ENCODE assay signal across 19 mouse cellular contexts in the genomic region with DNA sequence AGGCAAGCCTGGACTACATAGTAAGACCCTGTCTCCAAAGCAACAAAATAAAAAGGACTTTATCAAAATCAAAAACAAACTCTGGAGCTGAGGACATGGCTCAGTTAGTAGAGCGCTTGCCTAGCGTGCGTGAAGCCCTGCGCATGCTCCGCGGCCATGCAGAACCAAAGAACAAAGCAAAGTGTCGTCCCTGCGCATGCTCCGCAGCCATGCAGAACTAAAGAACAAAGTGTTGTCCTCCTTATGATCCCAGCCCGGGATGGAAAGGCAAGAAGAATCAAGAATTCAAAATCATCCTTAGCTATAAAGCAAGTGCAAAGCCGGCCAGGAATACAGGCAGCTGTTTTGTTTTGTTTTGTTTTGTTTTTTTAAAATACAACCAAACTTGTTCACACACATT. TPM values are rescaled to one million over a fixed set of nuclear protein-coding genes. Genes with fewer than 3 reads are reported as not detected.
A peak's percentile ranks its signal among the peaks of the same experiment; 100 is the strongest.
DNase-seq lines count a peak whose midpoint lies in the region; ATAC-seq and TF ChIP-seq lines count a peak whose summit lies in the region.
"Had no signal": no experiment of that assay in that cellular context is flagged by ENCODE, and none has a peak within 500 bp of the region (broad histone marks: within the 10 kb centered on the region; RNA-seq: fewer than 3 reads in every experiment).

No protein-coding gene starts in this region.

- no peaks in the 10 kb centered on the region for H3K27me3 ChIP-seq in forebrain, embryonic 14.5 days (replicated peaks; ENCODE audit: control insufficient read depth, insufficient read depth, low read length)
- H3K27me3 ChIP-seq in forebrain, embryonic 15.5 days, result no peaks in the 10 kb centered on the region
- H3K27me3 ChIP-seq in G1E (ENCODE audit: insufficient read depth, low read length), result no peaks in the 10 kb centered on the region
- H3K27me3 ChIP-seq in hindbrain, postnatal 0 days (ENCODE audit: insufficient read depth, low read length), result no peaks in the 10 kb centered on the region
- no peaks in the 10 kb centered on the region for H3K27me3 ChIP-seq in midbrain, embryonic 15.5 days (replicated peaks)

- H3K36me3 ChIP-seq in forebrain, embryonic 14.5 days (ENCODE audit: control insufficient read depth, insufficient read depth, low read length), result peaks cover 42% of the 10 kb centered on the region
- H3K36me3 ChIP-seq in forebrain, embryonic 15.5 days, result peaks cover 4% of the 10 kb centered on the region; the same call in 1 of the 2 replicates
- peaks cover 4% of the 10 kb centered on the region for H3K36me3 ChIP-seq in G1E (replicated peaks)
- H3K36me3 ChIP-seq in hindbrain, postnatal 0 days (ENCODE audit: insufficient read depth, low read length), result peaks cover 8% of the 10 kb centered on the region; the same call in 1 of the 2 replicates
- no peaks in the 10 kb centered on the region for H3K36me3 ChIP-seq in midbrain, embryonic 15.5 days (replicated peaks)

- ATAC-seq in forebrain, embryonic 14.5 days, result no peak
- ATAC-seq in forebrain, embryonic 15.5 days (replicated peaks), result no peak
- no peak for ATAC-seq in G1E (ENCODE audit: extremely low read depth, insufficient number of reproducible peaks, low FRiP score, poor library complexity, severe bottlenecking)
- ATAC-seq in hindbrain, postnatal 0 days, result 0 out of 2 replicates have a peak, but pooled peaks have one; percentile 50
- no peak for ATAC-seq in midbrain, embryonic 15.5 days (replicated peaks)
- ATAC-seq in megakaryocyte progenitor cell, adult 5-6 weeks (replicated peaks; ENCODE audit: poor library complexity), result no peak
- ATAC-seq: forebrain, postnatal 0 days; lung, postnatal 0 days had no signal

- peaks cover 11% of the 10 kb centered on the region; the same call in 1 of the 2 replicates for H3K4me1 ChIP-seq in forebrain, embryonic 14.5 days (ENCODE audit: control insufficient read depth, insufficient read depth, low read length)
- H3K4me1 ChIP-seq in forebrain, embryonic 15.5 days, result peaks cover 14% of the 10 kb centered on the region
- H3K4me1 ChIP-seq in G1E (ENCODE audit: insufficient read depth, low read depth, low read length), result peaks cover 76% of the 10 kb centered on the region
- H3K4me1 ChIP-seq in hindbrain, postnatal 0 days (ENCODE audit: insufficient read depth, low read length), result no peaks in the 10 kb centered on the region
- peaks cover 13% of the 10 kb centered on the region for H3K4me1 ChIP-seq in midbrain, embryonic 15.5 days

- H3K9ac ChIP-seq in forebrain, embryonic 14.5 days (ENCODE audit: low read length), result no peak overlapping the region
- H3K9ac ChIP-seq in forebrain, embryonic 15.5 days (replicated peaks), result no peak overlapping the region
- no peak overlapping the region for H3K9ac ChIP-seq in hindbrain, postnatal 0 days (replicated peaks; ENCODE audit: low read length)
- H3K9ac ChIP-seq in midbrain, embryonic 15.5 days, result no peak overlapping the region
- H3K9ac ChIP-seq: forebrain, postnatal 0 days; liver, embryonic 14.5 days had no signal

- no peaks in the 10 kb centered on the region for H3K9me3 ChIP-seq in forebrain, embryonic 14.5 days (replicated peaks; ENCODE audit: control insufficient read depth, low read length)
- no peaks in the 10 kb centered on the region for H3K9me3 ChIP-seq in forebrain, embryonic 15.5 days
- H3K9me3 ChIP-seq in G1E (replicated peaks), result no peaks in the 10 kb centered on the region
- no peaks in the 10 kb centered on the region for H3K9me3 ChIP-seq in hindbrain, postnatal 0 days (ENCODE audit: low read length)
- no peaks in the 10 kb centered on the region for H3K9me3 ChIP-seq in midbrain, embryonic 15.5 days
- H3K9me3 ChIP-seq: embryonic facial prominence, embryonic 10.5 days had no signal

- no peak overlapping the region for H3K4me2 ChIP-seq in forebrain, embryonic 14.5 days (ENCODE audit: low read length)
- H3K4me2 ChIP-seq in forebrain, embryonic 15.5 days (replicated peaks), result no peak overlapping the region
- H3K4me2 ChIP-seq in hindbrain, postnatal 0 days (ENCODE audit: low read depth, low read length), result no peak overlapping the region
- peak overlapping the region; percentile 16; the same call in 1 of the 2 replicates for H3K4me2 ChIP-seq in midbrain, embryonic 15.5 days

- no peak overlapping the region for H3K4me3 ChIP-seq in forebrain, embryonic 14.5 days (ENCODE audit: low read depth, low read length)
- no peak overlapping the region for H3K4me3 ChIP-seq in forebrain, embryonic 15.5 days
- H3K4me3 ChIP-seq in G1E (ENCODE audit: low read depth, low read length), result peak overlapping the region; percentile 38; the same call in 1 of the 2 replicates
- no peak overlapping the region for H3K4me3 ChIP-seq in hindbrain, postnatal 0 days (ENCODE audit: low read length)
- no peak overlapping the region for H3K4me3 ChIP-seq in midbrain, embryonic 15.5 days
- H3K4me3 ChIP-seq: embryonic facial prominence, embryonic 10.5 days; erythroblast, embryonic 14.5 days; heart, adult 2 months had no signal

- no peak for TF ChIP-seq CTCF in G1E (IDR thresholded peaks at IDR 0.05; ENCODE audit: low read depth, low read length)
- no peak for TF ChIP-seq CTCF in hindbrain, postnatal 0 days (IDR thresholded peaks at IDR 0.05; ENCODE audit: low read depth)

- H3K27ac ChIP-seq in forebrain, embryonic 14.5 days (ENCODE audit: low read depth, low read length), result no peak overlapping the region
- H3K27ac ChIP-seq in forebrain, embryonic 15.5 days (replicated peaks), result no peak overlapping the region
- no peak overlapping the region for H3K27ac ChIP-seq in hindbrain, postnatal 0 days
- H3K27ac ChIP-seq in midbrain, embryonic 15.5 days, result no peak overlapping the region
- H3K27ac ChIP-seq: embryonic facial prominence, embryonic 10.5 days; liver, embryonic 14.5 days had no signal

- 65% methylated on average over 11 of the region's 11 CpGs for WGBS in forebrain, embryonic 14.5 days
- 65% methylated on average over 11 of the region's 11 CpGs for WGBS in forebrain, embryonic 15.5 days
- 38% methylated on average over 11 of the region's 11 CpGs for WGBS in hindbrain, postnatal 0 days
- 34% methylated on average over 11 of the region's 11 CpGs for WGBS in midbrain, embryonic 15.5 days

- peak; percentile 16 for DNase-seq in forebrain, embryonic 14.5 days (ENCODE audit: low spot score)
- no peak for DNase-seq in G1E (ENCODE audit: low spot score)
- peak; percentile 55 for DNase-seq in hindbrain, postnatal 0 days (ENCODE audit: low spot score)
- no peak for DNase-seq in cerebellum, adult 9-11 months
- DNase-seq in spleen, adult 18-20 months, result no peak
- DNase-seq: adrenal gland, postnatal 10 days; cerebellum, adult 2 months; forebrain, postnatal 0 days; heart, adult 2 months; layer of hippocampus, postnatal 36 days had no signal

RNA-seq across cellular contexts. Expression of a gene that starts 32.8 kb away (rescaled TPM):
- not detected in 2 replicates for polyA plus RNA-seq in forebrain, embryonic 14.5 days (2014; fragmentation: Nextera tagmentation; extraction: Ambion mirVana)
- not detected in 2 replicates for polyA plus RNA-seq in forebrain, embryonic 15.5 days (2015; fragmentation: Nextera tagmentation; extraction: Ambion mirVana)
- total RNA-seq in G1E (2014; fragmentation: Nextera tagmentation), result 2.7 and 2.9 TPM in 2 replicates
- total RNA-seq in G1E (2017), result 6.4 and 6.9 TPM in 2 replicates
- 0.17 and 0.21 TPM in 2 replicates for polyA plus RNA-seq in G1E (2012)
- not detected in 2 replicates for total RNA-seq in hindbrain, postnatal 0 days (2014; rRNA removed)
- 0.06 TPM in 1 of 2 replicates, not detected in the other for polyA plus RNA-seq in hindbrain, postnatal 0 days (2015; fragmentation: Nextera tagmentation; extraction: Ambion mirVana)
- polyA plus RNA-seq in midbrain, embryonic 15.5 days (2015; fragmentation: Nextera tagmentation; extraction: Ambion mirVana), result 0.08 TPM in 1 of 2 replicates, not detected in the other
- total RNA-seq in megakaryocyte progenitor cell, adult 5-6 weeks (2015), result 52.3 and 76.8 TPM in 2 replicates
- 41.4 and 61.6 TPM in 2 replicates for total RNA-seq in megakaryocyte progenitor cell, adult 5-6 weeks (2017)
- total RNA-seq: forebrain, postnatal 0 days; gastrocnemius, adult 8-10 months; heart, adult 2 months; layer of hippocampus, postnatal 36 days had no signal
- polyA plus RNA-seq: erythroblast, embryonic 14.5 days; forebrain, postnatal 0 days; heart, postnatal 0 days had no signal

Comparison
In these comparisons a context has a peak if more than half of its experiments do, and no peak if none do; other contexts are left out.
1. DNase-seq: peak in forebrain, embryonic 14.5 days (single experiment) and hindbrain, postnatal 0 days (single experiment); none in G1E (single experiment), cerebellum, adult 9-11 months (single experiment) and spleen, adult 18-20 months (0 of 2).